Mouse (Mus musculus) embryonic facial prominence, embryonic 15.5 days (tissue): ENCODE measurements around the gene Alox15. TPM values are rescaled to one million over a fixed set of nuclear protein-coding genes. Genes with fewer than 3 reads are reported as not detected.
"Not testable (repeated sequence)": the region's sequence is repeated elsewhere in the genome, so short reads cannot be mapped to it uniquely, and the experiment has no call there.

Experiments used
- ATAC-seq: fragments of 200-750 bp; cut with Nextera tagmentation; 2 replicates; pipeline ENCODE4 v1.8.0; 2017; ENCODE audit warnings: low read depth, moderate TSS enrichment; ENCODE audit not compliant: insufficient number of reproducible peaks, low FRiP score, low TSS enrichment
- H3K27ac ChIP-seq: fragments of 300-500 bp; sonication (generic); replicated peaks from 2 replicates; pipeline ENCODE4 v1.5.1; 2015; ENCODE audit warnings: mild to moderate bottlenecking, inconsistent platforms
- H3K27me3 ChIP-seq: fragments of 300-500 bp; sonication (generic); 2 replicates; pipeline ENCODE4 v1.6.1; 2015; ENCODE audit warnings: inconsistent platforms
- H3K36me3 ChIP-seq: fragments of 300-500 bp; sonication (generic); 2 replicates; pipeline ENCODE4 v1.6.1; 2015; ENCODE audit warnings: mild to moderate bottlenecking, inconsistent platforms
- H3K4me1 ChIP-seq: fragments of 300-500 bp; sonication (generic); 2 replicates; pipeline ENCODE4 v1.6.1; 2015; ENCODE audit warnings: inconsistent platforms
- H3K4me2 ChIP-seq: fragments of 300-500 bp; sonication (generic); replicated peaks from 2 replicates; pipeline ENCODE4 v1.6.1; 2015; ENCODE audit warnings: mild to moderate bottlenecking, inconsistent platforms
- H3K4me3 ChIP-seq: fragments of 300-500 bp; sonication (generic); replicated peaks from 2 replicates; pipeline ENCODE4 v1.5.1; 2015; ENCODE audit warnings: mild to moderate bottlenecking, inconsistent platforms
- H3K9ac ChIP-seq: fragments of 300-500 bp; sonication (generic); 2 replicates; pipeline ENCODE4 v1.6.1; 2015; ENCODE audit warnings: inconsistent platforms
- H3K9me3 ChIP-seq: fragments of 300-500 bp; sonication (generic); replicated peaks from 2 replicates; pipeline ENCODE4 v1.6.1; 2016; ENCODE audit warnings: inconsistent platforms
- WGBS: fragments of 180-500 bp; shearing (Covaris S2); methylation state at CpG from one replicate; pipeline ENCODE4 v1.1.7; 2015; 5-methylcytosine and 5-hydroxymethylcytosine counted together
- polyA plus RNA-seq: library from polyadenylated mRNA; unstranded; fragments of >200 nt; fragmentation: Nextera tagmentation; extraction: Ambion mirVana; gene quantifications from 2 replicates; pipeline ENCODE4 v1.2.1, GENCODE M21; 2015

Alox15 gene
- polyA plus RNA-seq = 1.3 and 2.6 TPM in 2 replicates

DNA sequence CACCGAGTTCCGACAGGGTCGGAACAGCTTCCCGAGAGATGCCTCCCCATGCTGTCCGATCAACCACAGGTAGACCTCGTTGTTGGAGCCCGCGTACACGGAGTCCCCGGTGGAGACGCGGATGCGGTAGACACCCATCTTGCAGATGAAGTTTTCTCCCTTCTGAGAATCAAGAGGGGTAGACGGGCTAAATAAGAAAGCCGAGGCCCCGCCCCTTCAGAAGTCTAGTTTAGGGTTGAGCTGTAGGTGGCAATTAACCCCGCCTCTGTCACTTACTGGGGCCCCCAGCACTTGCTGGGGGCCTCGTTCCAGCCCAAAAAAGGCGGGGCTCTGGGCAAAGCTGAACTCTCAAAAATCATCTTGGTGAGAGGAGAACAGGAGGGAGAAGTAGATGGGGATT is at the start of gene Alox15:
Gene Alox15, minus strand, starts transcription at position 164 of the 400 bp plus-strand sequence.
- no peaks in the 10 kb centered on the region for H3K36me3 ChIP-seq
- ATAC-seq = no peak
- H3K27ac ChIP-seq = no peak within 1 kb of the TSS
- WGBS = under 1% methylated on average over 19 of the region's 19 CpGs
- peaks cover 9% of the 10 kb centered on the region; the same call in 1 of the 2 replicates for H3K4me1 ChIP-seq
- H3K4me3 ChIP-seq = peak within 1 kb of the TSS; percentile 31
- H3K9ac ChIP-seq = no peak within 1 kb of the TSS
- peaks cover 55% of the 10 kb centered on the region for H3K27me3 ChIP-seq
- peak within 1 kb of the TSS; percentile 47 for H3K4me2 ChIP-seq
- H3K9me3 ChIP-seq = no peaks in the 10 kb centered on the region

DNA sequence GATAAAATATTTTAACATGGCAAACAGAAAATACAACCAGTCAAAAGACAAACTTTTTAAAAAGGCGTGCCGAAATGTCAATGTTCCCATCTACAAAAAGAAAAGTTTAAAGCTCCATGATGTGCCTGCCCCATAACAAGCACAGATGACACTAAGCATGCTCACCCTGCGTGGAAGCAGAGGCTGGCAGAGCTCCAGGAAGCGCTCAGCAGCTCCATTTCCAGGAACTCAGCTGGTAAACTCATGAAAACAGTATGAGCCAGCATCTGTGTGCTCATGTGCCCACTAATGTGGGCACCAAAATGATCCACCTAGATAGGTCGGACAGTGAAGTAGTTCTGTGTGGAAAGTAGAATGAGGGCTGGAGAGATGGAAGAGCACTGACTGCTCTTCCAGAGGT is 37.6 kb upstream of the Alox15 start:
- Histone ChIP-seq H3K36me3 (peaks cover 34% of the 10 kb centered on the region), H3K4me1 (no peaks in the 10 kb centered on the region), H3K27ac (no peak overlapping the region), H3K27me3 (no peaks in the 10 kb centered on the region), H3K4me2 (no peak overlapping the region), H3K4me3 (no peak overlapping the region), H3K9ac (no peak overlapping the region), H3K9me3 (no peaks in the 10 kb centered on the region)
- WGBS = 79% methylated on average over 5 of the region's 5 CpGs
- no peak for ATAC-seq

DNA sequence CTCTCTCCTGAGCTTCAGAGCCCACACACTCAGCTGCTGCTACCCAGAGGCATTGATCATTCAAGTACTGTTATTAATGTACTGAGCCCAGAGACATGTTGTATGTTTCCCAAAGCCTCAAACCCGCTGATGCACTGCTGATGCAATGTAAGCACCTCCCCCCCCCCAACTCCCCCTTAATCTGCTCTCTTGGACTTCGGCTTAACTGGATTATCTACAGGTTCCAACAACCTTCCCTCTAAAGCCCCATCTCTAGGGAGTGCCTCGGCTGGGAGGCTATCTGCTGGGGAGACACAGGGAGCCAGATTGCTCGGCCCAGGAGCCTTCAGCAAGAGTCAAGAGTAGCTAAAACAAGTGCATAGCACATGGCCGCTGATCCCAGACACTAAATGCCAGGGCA is 35.6 kb upstream of the Alox15 start:
- Histone ChIP-seq H3K27me3 (no peaks in the 10 kb centered on the region), H3K27ac (no peak overlapping the region), H3K9ac (no peak overlapping the region), H3K4me2 (no peak overlapping the region), H3K36me3 (peaks cover 17% of the 10 kb centered on the region), H3K4me1 (no peaks in the 10 kb centered on the region), H3K4me3 (no peak overlapping the region), H3K9me3 (no peaks in the 10 kb centered on the region)
- no peak for ATAC-seq
- 74% methylated on average over 5 of the region's 5 CpGs for WGBS

DNA sequence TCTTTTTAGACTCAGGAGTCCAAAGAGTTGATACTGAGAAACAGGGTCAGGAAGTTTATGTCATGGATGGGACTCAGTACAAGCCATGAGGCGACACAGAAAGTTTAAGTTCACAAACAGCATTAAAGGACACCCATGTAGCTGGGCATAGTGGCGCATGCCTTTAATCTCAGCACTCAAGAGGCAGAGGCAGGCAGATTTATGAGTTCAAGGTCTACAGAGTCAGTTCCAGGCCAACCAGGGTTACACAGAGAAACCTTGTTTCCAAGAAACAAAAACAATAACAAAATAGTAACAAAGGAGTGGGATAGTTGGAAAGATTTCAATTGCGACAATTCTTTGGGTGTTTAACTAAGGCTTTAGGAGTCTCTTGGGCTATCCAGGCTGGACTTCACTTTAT is 32.3 kb upstream of the Alox15 start:
- 91% methylated on average over 3 of the region's 3 CpGs for WGBS
- H3K9me3 ChIP-seq = no peaks in the 10 kb centered on the region
- peaks cover 4% of the 10 kb centered on the region; the same call in 1 of the 2 replicates for H3K36me3 ChIP-seq
- no peak overlapping the region for H3K9ac ChIP-seq
- H3K27me3 ChIP-seq = no peaks in the 10 kb centered on the region
- no peak overlapping the region for H3K4me2 ChIP-seq
- H3K4me3 ChIP-seq = no peak overlapping the region
- H3K27ac ChIP-seq = no peak overlapping the region
- ATAC-seq = no peak
- no peaks in the 10 kb centered on the region for H3K4me1 ChIP-seq

DNA sequence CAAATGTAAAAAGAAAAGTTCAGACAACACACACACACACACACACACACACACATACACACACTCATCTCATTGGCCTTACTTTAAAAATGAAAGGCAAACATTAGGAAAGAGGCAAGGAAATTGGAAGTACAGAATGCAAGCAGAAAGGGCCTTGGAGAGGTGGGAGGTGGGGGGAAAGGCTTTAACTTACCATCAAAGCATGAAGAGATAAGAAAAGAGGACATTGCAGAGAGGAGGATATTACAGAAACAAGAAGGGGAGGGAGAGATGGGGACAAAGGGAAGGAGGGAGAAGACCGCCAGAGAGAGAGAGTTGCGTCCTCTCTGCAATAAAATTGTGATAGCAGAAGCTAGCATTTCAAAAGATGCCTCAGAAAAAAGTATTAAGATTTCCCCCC is 29.5 kb upstream of the Alox15 start:
- Histone ChIP-seq H3K27ac (no peak overlapping the region), H3K9ac (no peak overlapping the region), H3K9me3 (no peaks in the 10 kb centered on the region), H3K4me2 (no peak overlapping the region), H3K4me3 (no peak overlapping the region), H3K36me3 (peaks cover 4% of the 10 kb centered on the region; the same call in 1 of the 2 replicates), H3K27me3 (no peaks in the 10 kb centered on the region), H3K4me1 (no peaks in the 10 kb centered on the region)
- ATAC-seq = no peak
- 81% methylated on average over 2 of the region's 2 CpGs for WGBS

DNA sequence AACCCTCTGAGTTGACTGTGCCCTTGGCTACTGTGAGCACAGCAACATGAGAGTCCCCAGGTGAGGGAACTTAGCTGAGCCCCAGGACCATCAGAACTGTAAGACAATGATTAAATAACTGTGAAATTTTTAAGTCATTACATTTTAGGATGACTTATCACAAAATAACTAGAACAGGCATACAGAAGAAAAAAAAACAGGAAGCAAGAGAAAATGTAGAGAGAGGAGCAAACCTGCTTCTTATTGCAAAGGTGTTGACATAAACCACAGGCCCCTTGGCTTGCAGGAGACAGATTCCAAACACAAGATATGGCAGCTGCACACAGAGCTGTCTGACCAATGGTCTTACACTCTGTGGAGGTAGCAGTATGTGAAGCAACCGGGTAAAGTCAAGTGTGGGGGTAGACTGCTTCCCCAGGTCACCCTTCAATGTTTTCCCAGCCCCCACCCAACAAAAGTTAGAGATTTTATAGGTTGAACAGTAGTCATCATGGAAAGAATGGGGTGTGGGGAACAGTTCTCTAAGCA is 28.7 kb upstream of the Alox15 start:
- ATAC-seq = no peak
- H3K27me3 ChIP-seq = no peaks in the 10 kb centered on the region
- H3K4me1 ChIP-seq = no peaks in the 10 kb centered on the region
- no peak overlapping the region for H3K9ac ChIP-seq
- no peak overlapping the region for H3K4me2 ChIP-seq
- H3K27ac ChIP-seq = no peak overlapping the region
- WGBS = 83% methylated on average over 1 of the region's 1 CpGs
- H3K9me3 ChIP-seq = no peaks in the 10 kb centered on the region
- peaks cover 2% of the 10 kb centered on the region; the same call in 1 of the 2 replicates for H3K36me3 ChIP-seq
- H3K4me3 ChIP-seq = no peak overlapping the region

DNA sequence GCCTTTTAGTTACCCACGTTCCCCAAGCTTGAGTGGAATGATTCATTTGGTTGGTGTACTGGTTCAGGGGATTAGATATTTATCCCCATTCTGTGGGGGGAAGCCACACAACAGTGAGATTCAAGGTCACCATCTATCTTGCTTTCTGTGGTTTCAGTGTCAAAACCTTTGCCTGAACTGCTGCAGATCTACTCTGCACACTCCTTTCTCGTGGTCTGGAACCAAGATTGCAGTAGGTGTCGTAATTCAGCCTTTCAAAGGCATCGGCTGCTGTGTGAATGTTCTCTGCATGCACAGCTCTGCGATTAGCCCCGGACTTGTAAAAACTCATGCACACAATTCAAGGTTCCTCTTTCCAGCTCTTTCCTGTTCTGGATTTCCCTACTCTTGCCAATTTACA is 24.2 kb upstream of the Alox15 start:
- WGBS = 86% methylated on average over 6 of the region's 6 CpGs
- H3K36me3 ChIP-seq = no peaks in the 10 kb centered on the region
- no peaks in the 10 kb centered on the region for H3K4me1 ChIP-seq
- no peak overlapping the region for H3K4me2 ChIP-seq
- no peak overlapping the region for H3K9ac ChIP-seq
- no peak for ATAC-seq
- no peaks in the 10 kb centered on the region for H3K9me3 ChIP-seq
- H3K27me3 ChIP-seq = no peaks in the 10 kb centered on the region
- no peak overlapping the region for H3K4me3 ChIP-seq
- H3K27ac ChIP-seq = no peak overlapping the region

DNA sequence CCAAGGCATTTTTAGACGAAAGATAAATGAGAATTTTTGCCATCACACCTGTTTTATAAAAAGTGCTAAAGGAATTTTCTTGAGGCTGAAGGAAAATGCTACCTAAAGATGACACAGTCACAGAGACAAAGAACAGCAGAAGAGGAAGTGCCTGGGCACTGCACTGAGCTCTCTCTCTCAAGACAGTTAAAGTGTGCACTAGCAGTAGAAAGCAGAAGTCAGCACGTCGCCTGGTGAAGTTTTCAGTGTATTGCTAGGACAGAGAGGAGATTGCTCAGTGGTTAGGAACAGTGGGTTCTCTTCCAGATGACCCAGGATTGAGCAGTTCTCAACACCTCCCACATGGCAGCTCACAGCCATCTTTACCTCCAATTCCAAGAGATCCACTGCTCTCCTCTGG is 22.5 kb upstream of the Alox15 start:
- Histone ChIP-seq H3K27ac (no peak overlapping the region), H3K9ac (no peak overlapping the region), H3K9me3 (no peaks in the 10 kb centered on the region), H3K4me1 (no peaks in the 10 kb centered on the region), H3K4me3 (no peak overlapping the region), H3K4me2 (no peak overlapping the region), H3K27me3 (no peaks in the 10 kb centered on the region), H3K36me3 (no peaks in the 10 kb centered on the region)
- 55% methylated on average over 3 of the region's 3 CpGs for WGBS
- no peak for ATAC-seq

DNA sequence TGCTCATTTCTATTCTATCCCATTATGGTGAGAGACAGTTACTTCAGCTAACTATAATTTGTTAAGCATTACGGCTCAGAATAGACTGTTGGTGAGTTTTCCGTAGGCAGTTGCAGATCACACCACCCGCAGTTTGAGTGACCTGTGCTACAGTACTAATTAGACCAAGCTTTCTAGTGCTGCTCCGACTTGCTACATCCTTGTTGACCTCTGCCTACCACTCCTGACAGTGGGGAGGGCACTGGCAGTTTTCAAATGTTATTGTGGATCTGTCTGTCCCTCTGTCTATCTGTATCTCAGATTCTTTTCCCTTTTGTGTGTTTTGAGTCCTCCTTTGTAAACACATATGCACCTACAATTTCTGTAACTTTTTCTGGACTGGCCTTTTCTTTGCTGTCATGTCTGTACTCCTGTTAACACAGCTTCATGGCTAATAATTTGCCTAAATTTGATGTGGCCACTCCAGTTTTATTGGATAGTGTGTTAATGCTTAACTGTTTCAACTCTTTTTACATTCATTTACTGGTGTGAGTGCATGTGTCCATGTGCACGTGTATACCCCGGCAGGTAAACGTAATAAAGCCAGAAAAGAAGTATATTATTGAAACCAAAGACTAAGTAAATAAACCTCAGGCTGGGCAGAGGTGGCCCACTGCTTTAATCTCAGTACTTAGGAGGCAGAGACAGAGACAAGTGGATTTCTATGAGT is 21.2 kb upstream of the Alox15 start:
- H3K27ac ChIP-seq = no peak overlapping the region
- H3K9ac ChIP-seq = no peak overlapping the region
- ATAC-seq = no peak
- H3K9me3 ChIP-seq = no peaks in the 10 kb centered on the region
- no peak overlapping the region for H3K4me2 ChIP-seq
- H3K4me3 ChIP-seq = no peak overlapping the region
- no peaks in the 10 kb centered on the region for H3K27me3 ChIP-seq
- no peaks in the 10 kb centered on the region for H3K4me1 ChIP-seq
- H3K36me3 ChIP-seq = no peaks in the 10 kb centered on the region
- 77% methylated on average over 7 of the region's 7 CpGs for WGBS

DNA sequence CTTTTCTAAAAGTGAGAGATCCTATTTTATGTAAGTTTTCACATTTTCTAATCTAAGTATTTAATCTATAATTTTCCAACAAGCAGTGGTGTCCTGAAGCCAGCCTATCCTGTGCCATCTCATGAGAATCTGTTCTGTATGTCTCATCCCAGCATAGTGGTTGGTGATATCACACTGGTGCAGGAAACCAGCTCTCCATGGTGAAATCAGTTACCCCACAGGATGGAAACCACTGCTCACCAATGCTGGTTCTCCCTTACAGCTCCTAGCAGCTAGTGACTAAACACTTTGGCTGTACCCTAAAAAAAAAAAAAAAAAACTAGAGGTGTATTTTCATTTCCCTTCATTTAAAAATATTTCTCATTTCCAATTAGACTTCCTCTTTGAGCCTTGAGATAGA is 20.6 kb upstream of the Alox15 start:
- Histone ChIP-seq H3K9me3 (no peaks in the 10 kb centered on the region), H3K27ac (no peak overlapping the region), H3K4me3 (no peak overlapping the region), H3K4me2 (no peak overlapping the region), H3K4me1 (no peaks in the 10 kb centered on the region), H3K9ac (no peak overlapping the region), H3K27me3 (no peaks in the 10 kb centered on the region), H3K36me3 (no peaks in the 10 kb centered on the region)
- no peak for ATAC-seq

DNA sequence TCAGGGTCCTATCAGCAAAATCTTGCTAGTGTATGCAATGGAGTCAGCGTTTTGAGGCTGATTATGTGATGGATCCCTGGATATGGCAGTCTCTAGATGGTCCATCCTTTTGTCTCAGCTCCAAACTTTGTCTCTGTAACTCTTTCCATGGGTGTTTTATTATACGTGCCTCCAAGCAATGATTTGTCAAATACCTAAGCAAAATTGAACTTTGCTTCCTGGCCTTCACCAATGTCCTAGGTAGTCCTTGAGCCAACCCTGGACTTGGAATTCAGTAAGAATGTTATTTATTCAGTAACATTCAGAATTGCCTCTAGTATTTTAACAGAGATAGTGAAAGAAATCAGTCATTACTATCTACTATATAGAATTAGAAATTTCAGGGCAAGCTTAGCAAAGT is 16.8 kb upstream of the Alox15 start:
- not testable (repeated sequence) for ATAC-seq, H3K9ac ChIP-seq, H3K36me3 ChIP-seq, H3K27ac ChIP-seq, H3K4me1 ChIP-seq, H3K4me2 ChIP-seq, H3K27me3 ChIP-seq, H3K4me3 ChIP-seq, H3K9me3 ChIP-seq
- 69% methylated on average over 2 of the region's 2 CpGs for WGBS

DNA sequence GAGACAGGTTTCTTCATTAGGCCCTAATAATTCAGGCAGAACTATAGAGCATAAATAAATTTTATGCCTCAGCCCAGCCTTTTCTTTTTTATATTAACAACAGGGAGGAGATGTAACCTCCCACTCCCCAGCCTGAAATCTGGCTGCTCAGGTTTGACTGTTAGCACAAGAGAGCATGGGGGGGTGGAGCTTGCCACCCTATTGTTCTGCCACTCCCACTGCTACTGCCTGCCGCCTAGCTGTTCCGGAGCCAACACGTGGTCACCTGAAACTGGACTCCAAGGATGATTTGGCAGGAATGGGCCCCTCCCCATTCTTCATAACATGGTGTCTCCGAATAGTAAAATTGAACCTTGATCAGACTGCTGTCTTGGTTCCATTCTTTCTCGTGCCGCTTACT is 15.9 kb upstream of the Alox15 start:
- WGBS = 79% methylated on average over 6 of the region's 6 CpGs
- not testable (repeated sequence) for H3K9me3 ChIP-seq, H3K27ac ChIP-seq, H3K4me3 ChIP-seq, H3K4me2 ChIP-seq, H3K4me1 ChIP-seq, H3K36me3 ChIP-seq, H3K27me3 ChIP-seq, ATAC-seq, H3K9ac ChIP-seq
